Mouse (Mus musculus) duodenum, adult 2 months (tissue): ENCODE measurements around the gene Olfr553. TPM values are rescaled to one million over a fixed set of nuclear protein-coding genes. Genes with fewer than 3 reads are reported as not detected.

ENCODE experiments used
- polyA plus RNA-seq: library from polyadenylated mRNA; depleted of rRNA; stranded (reverse); fragments of >200 nt; gene quantifications from 2 replicates; pipeline ENCODE4 v1.2.3, GENCODE M21; 2012; ENCODE audit warnings: low replicate concordance; rRNA removed

The Olfr553 gene
- polyA plus RNA-seq = not detected in 2 replicates

DNA sequence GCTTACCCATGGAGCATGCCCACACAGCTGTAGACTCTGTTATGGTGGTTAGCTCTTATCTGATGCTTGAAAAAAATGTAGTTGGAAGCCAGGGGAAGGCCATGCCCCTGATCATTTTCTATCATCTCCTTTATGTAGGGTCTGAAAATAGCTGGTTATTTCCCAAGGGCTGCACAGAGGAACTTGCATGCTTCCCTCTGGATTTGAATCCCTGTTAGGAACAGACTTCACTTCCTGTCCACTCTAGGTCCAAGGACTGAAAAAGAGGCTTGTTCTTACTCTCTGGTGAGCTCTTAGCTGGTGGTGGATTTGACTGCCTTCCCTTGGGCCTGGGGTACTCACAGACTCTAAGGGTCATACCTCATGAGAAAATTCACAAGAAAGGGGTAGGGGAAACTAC, at the start of gene Olfr553:
Gene Olfr553, minus strand, starts transcription at position 101 of the 400 bp plus-strand sequence.

DNA sequence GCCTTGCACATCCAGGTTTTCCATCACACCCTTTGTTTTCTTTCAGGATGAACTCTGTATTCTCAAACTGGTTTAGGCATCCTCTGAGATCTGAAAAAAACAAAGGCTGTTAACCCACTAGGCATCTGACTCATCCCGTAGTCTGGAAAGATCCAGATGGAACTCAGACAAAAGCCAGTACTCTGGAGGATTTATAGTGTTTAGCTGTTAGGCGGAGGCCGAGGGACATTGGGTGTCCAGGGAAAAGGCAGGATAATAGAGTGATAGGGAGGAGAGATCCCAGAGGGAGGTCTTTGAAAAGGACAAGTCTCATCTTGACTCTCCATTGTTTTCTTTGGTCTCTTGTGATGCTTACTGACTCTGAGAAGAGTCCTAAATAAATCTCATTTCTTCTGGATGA, 46.6 kb upstream of the Olfr553 start, which contains the start of gene Olfr556:
Gene Olfr556, plus strand, starts transcription at position 301 of the 400 bp plus-strand sequence.

DNA sequence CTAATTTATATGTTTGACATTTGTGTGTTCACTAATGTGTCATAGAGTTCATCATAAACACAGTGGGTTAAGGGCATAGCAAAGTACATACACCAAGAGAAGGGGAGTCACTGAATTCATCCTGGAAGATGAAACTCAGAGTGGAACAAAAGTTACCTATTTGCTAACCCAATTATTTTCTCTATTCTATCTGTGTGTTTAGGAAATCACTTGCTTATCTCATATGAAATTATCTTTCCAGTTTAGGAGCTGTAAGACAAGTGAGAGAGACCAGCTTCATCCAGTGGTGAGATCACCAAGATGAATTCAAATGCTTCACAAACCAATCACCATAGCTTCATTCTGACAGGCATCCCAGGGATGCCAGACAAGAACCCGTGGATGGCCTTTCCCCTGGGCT, 40.5 kb upstream of the Olfr553 start, which contains the start of gene Olfr555:
Gene Olfr555, plus strand, starts transcription at position 301 of the 400 bp plus-strand sequence.

DNA sequence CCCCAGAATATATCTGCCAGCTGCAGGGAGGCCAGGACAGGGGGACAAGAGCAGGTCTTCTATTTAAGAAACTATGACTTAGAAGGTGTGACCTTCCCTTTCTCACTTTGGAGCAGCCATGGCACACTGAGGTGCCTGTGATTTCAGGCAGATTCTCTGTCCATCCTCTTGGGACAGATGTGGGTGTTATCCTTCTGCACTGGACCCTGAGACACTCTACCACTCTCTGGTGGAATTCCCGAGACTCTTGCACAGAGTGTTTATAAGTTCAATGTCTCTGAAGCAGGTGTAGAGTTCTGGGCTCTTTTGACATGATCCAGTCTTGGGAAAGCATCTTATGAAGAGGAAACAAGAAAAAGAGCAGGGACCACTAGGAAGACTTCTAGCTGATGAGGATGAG, 20.1 kb upstream of the Olfr553 start, which contains the start of gene Olfr554:
Gene Olfr554, plus strand, starts transcription at position 301 of the 400 bp plus-strand sequence.

DNA sequence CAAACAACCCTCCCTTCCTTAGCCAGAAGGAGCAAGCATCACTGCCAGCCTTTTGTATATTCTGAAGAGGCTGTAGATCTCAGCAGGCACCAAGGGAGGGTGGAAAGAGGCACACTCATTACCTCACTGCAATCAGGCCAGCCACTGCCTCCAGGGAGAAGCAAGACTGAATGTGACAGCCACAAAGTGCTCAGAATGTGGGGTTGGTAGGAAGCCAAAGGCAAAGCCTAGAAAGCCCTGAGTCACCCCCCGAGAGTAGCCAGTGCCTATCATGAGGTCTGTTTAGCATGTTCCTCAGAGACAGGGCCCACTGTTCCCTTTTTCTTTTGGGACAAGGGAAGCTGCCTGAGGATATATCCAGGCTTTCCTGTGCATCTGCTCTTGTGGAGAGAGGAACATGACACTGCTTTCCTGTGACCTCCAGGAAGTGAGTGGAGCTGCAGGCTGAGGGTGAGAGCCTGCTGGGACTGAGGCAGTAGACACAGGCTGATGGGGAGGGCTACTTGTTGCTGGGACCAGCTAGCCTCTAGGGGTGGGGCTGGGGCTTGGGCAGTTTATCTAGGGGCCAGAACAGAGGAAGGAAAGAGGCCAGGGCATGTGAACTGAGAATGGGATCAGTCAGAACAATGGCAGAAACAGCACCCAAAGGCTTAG, 20.5 kb downstream of the Olfr553 start, which contains the start of gene Olfr552:
Gene Olfr552, plus strand, starts transcription at position 393 of the 654 bp plus-strand sequence.

DNA sequence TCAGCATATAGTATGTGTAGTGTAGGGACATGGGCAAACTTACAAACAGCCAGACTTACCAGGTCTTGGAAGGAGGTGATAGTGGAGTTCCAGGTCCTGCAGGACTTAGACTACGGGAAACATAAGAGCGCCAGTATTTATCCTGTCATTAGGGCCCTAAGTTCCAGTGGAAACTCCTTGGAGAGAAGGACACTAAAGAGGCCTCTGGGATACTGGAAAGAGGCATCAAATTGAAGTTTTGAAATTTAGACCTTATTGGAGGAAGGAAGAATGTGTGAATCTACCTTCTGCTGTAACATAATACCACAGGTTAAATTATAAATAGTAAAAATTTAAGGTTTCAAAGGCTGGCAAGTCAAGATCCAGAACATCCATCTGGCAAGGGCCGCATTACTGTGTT, 26.2 kb downstream of the Olfr553 start, which contains the start of gene Olfr551:
Gene Olfr551, minus strand, starts transcription at position 101 of the 400 bp plus-strand sequence.

DNA sequence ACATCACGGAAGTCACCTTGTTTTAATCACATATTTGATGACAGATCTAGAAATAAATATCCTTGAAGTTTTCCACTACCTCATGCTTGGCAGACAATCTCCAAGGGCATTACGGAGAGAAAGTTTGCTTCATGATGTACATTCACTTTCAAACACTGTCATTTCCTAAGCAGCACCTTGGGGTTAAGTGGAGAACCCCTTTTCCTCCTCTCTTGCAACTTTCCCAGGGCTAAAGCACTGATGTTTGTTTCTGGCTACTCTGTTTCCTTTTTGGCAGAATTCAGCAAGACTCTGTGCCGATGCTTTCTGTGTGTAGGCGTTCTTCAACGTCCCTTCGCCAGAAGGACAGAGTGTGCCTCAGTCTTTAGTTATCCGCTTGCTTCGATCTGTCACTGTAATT, 46.9 kb downstream of the Olfr553 start, which contains the start of gene Olfr550:
Gene Olfr550, plus strand, starts transcription at position 301 of the 400 bp plus-strand sequence.

DNA sequence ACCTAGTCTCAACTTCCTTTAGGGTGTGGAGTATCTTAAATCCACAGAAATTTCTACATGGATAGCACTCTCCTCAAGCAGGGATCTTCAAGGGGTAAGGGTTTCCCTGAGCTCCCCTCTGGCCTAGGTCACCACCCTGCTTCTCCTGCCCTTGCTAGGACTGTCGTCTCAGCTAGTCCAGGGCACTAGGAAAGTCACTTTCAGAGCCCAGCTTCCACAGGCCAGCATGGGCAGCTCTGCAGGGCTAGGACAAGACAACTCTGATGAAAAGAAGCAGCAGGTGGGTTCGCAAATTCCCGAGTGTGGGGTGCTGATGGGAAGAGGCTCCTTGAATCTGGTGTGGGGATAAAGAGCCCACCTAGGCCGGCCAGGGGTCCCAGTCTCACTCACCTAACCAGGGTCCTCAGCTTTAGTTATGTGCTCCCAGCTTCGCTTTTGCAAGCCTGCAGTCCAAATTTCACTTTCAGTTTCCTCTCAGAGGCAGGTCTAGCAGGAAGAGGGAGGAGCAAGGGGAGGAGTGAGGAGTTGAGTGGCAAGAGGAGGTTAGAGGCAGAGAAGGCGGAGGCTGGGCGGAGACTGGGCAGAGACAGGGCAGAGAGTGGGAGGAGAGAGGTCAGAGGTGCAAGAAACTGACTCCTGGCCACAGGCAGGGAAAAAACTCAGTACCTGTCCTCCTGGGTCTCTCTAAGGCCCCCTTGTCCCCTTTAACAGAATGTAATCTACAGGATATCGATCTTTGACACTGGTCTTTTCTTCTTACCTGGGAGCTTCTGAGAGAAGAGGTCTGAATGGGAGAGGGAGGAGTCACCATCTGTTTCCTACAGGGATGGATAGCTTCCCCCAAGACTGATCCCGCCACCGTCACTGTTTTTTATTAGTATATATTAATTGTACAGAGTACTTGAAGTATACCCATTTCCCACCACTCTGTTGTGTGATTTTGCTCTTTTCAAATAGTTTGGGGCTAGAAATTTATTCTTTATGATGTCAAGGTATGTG, 52.7 kb downstream of the Olfr553 start, which contains the start of gene Trim21:
Gene Trim21, minus strand, starts transcription at position 488 of the 999 bp plus-strand sequence.

Other genes starting within 250 kb of the Olfr553 start
- 1.7 and 4.7 TPM in 2 replicates for gene Rrm1, start 176.5 kb downstream of the Olfr553 start, polyA plus RNA-seq
- not detected in 2 replicates for gene Olfr543, start 136.5 kb downstream of the Olfr553 start, polyA plus RNA-seq
- gene Olfr544, start 129.9 kb downstream of the Olfr553 start, polyA plus RNA-seq = not detected in 2 replicates
- not detected in 2 replicates for gene Olfr545, start 118.6 kb downstream of the Olfr553 start, polyA plus RNA-seq
- not detected in 2 replicates for gene Olfr547, start 83.5 kb downstream of the Olfr553 start, polyA plus RNA-seq
- gene Olfr548-ps1, start 77.3 kb downstream of the Olfr553 start, polyA plus RNA-seq = not detected in 2 replicates
- gene Olfr549, start 68.3 kb downstream of the Olfr553 start, polyA plus RNA-seq = not detected in 2 replicates
- 1.1 and 1.4 TPM in 2 replicates for gene Trim21, start 52.7 kb downstream of the Olfr553 start, polyA plus RNA-seq
- not detected in 2 replicates for gene Olfr550, start 46.8 kb downstream of the Olfr553 start, polyA plus RNA-seq
- not detected in 2 replicates for gene Olfr551, start 26.3 kb downstream of the Olfr553 start, polyA plus RNA-seq
- gene Olfr552, start 20.4 kb downstream of the Olfr553 start, polyA plus RNA-seq = not detected in 2 replicates
- gene Olfr554, start 20.2 kb upstream of the Olfr553 start, polyA plus RNA-seq = not detected in 2 replicates
- gene Olfr555, start 40.6 kb upstream of the Olfr553 start, polyA plus RNA-seq = not detected in 2 replicates
- gene Olfr556, start 46.7 kb upstream of the Olfr553 start, polyA plus RNA-seq = not detected in 2 replicates
- 1.7 and 3.0 TPM in 2 replicates for gene Trim68, start 69.1 kb upstream of the Olfr553 start, polyA plus RNA-seq
- gene Olfr557, start 77.7 kb upstream of the Olfr553 start, polyA plus RNA-seq = not detected in 2 replicates
- gene Olfr558, start 84.0 kb upstream of the Olfr553 start, polyA plus RNA-seq = 0.07 and 0.09 TPM in 2 replicates
- gene Olfr33, start 100.9 kb upstream of the Olfr553 start, polyA plus RNA-seq = not detected in 2 replicates
- not detected in 2 replicates for gene Olfr559, start 109.3 kb upstream of the Olfr553 start, polyA plus RNA-seq
- gene Olfr560, start 141.1 kb upstream of the Olfr553 start, polyA plus RNA-seq = not detected in 2 replicates
- gene Olfr78, start 141.3 kb upstream of the Olfr553 start, polyA plus RNA-seq = 0.24 and 0.67 TPM in 2 replicates
- not detected in 2 replicates for gene Olfr561, start 153.0 kb upstream of the Olfr553 start, polyA plus RNA-seq
- not detected in 2 replicates for gene Olfr564, start 185.3 kb upstream of the Olfr553 start, polyA plus RNA-seq
- not detected in 2 replicates for gene Olfr566, start 240.5 kb upstream of the Olfr553 start, polyA plus RNA-seq